Mouse (Mus musculus): ENCODE data around the gene Cfap100.

- TF ChIP-seq GATA1 (IDR thresholded peaks at IDR 0.05; ENCODE audit: borderline replicate concordance, low read length) (no peak), FLI1 (IDR thresholded peaks at IDR 0.05; ENCODE audit: low read length) (no peak)
These were observed 25.2 kb upstream of the Cfap100 start for GRCm38 (mm10) chr6:90453751-90454150.
